Mouse (Mus musculus) small intestine, adult 2 months (tissue): ENCODE data around the gene Ccnt2.

ENCODE experiments used
- CTCF ChIP-seq: fragments of 200-500 bp; IDR thresholded peaks from 2 replicates; pipeline ENCODE4 v1.5.1; 2012; ENCODE audit warnings: low read depth, mild to moderate bottlenecking, control low read depth, inconsistent platforms, low read length, moderate library complexity, mixed read lengths; ENCODE audit not compliant: insufficient replicate concordance, insufficient read length; ENCODE audit errors: extremely low read depth
- POLR2A ChIP-seq: fragments of 200-500 bp; IDR thresholded peaks from 2 replicates; pipeline ENCODE4 v1.6.1; 2012; ENCODE audit warnings: low read depth, mild to moderate bottlenecking, control low read depth, inconsistent platforms, low read length, moderate library complexity

- TF ChIP-seq POLR2A (no peak), CTCF (no peak)
Measured at GRCm38 (mm10) chr1:127774501-127774880, 527 bp downstream of the Ccnt2 start.
